Mouse (Mus musculus): ENCODE data around the gene Rev3l.

GRCm38 (mm10) chr10:39772259-39772658, 40.3 kb downstream of the Rev3l start:
- TF ChIP-seq CTCF (conservative IDR thresholded peaks at IDR 0.05; ENCODE audit: insufficient read depth, insufficient read length, low read depth, low read length) (no peak), POLR2A (IDR thresholded peaks at IDR 0.05; ENCODE audit: low read depth, low read length) (no peak)
